Mouse (Mus musculus): ENCODE results near the gene Gm28305. TPM values are rescaled to one million over a fixed set of nuclear protein-coding genes. Genes with fewer than 3 reads are reported as not detected.
A peak's percentile ranks its signal among the peaks of the same experiment; 100 is the strongest.

The Gm28305 gene
- polyA plus RNA-seq, 1 experiment from 2014 or later, result not detected

- Histone ChIP-seq H3K4me2 (no peak overlapping the region), H3K9me3 (replicated peaks) (no peaks in the 10 kb centered on the region), H3K27ac (no peak overlapping the region), H3K36me3 (peaks cover 17% of the 10 kb centered on the region; the same call in 1 of the 2 replicates), H3K4me3 (no peak overlapping the region), H3K4me1 (replicated peaks) (0 out of 2 replicates have a peak, but pooled peaks cover 3% of the 10 kb centered on the region), H3K9ac (no peak overlapping the region), H3K27me3 (no peaks in the 10 kb centered on the region)
- 0 out of 2 replicates have a peak, but pooled peaks have one; percentile 43 for ATAC-seq (replicated peaks; ENCODE audit: insufficient number of reproducible peaks, insufficient read depth, low FRiP score, low read depth)
- whole genome bisulfite sequencing, result 52% methylated on average over 24 of the region's 24 CpGs
Observed at GRCm38 (mm10) chr9:104035261-104036015, 5.0 kb upstream of the Gm28305 start.

- H3K27ac ChIP-seq, result peak overlapping the region; percentile 10; the same call in 1 of the 2 replicates
- H3K4me3 ChIP-seq, result no peak overlapping the region
- H3K9me3 ChIP-seq (replicated peaks), result no peaks in the 10 kb centered on the region
- no peak overlapping the region for H3K4me2 ChIP-seq
- H3K36me3 ChIP-seq, result peaks cover 15% of the 10 kb centered on the region; the same call in 1 of the 2 replicates
- ATAC-seq (replicated peaks; ENCODE audit: insufficient number of reproducible peaks, insufficient read depth, low FRiP score, low read depth), result no peak
- no peaks in the 10 kb centered on the region for H3K27me3 ChIP-seq
- WGBS, result 74% methylated on average over 13 of the region's 13 CpGs
- no peak overlapping the region for H3K9ac ChIP-seq
- 0 out of 2 replicates have a peak, but pooled peaks cover 3% of the 10 kb centered on the region for H3K4me1 ChIP-seq (replicated peaks)
Observed at GRCm38 (mm10) chr9:104038266-104038665, 2.2 kb upstream of the Gm28305 start.

- H3K27me3 ChIP-seq, result no peaks in the 10 kb centered on the region
- no peak overlapping the region for H3K27ac ChIP-seq
- H3K4me1 ChIP-seq (replicated peaks), result 0 out of 2 replicates have a peak, but pooled peaks cover 3% of the 10 kb centered on the region
- H3K9ac ChIP-seq, result no peak overlapping the region
- no peak for ATAC-seq (replicated peaks; ENCODE audit: insufficient number of reproducible peaks, insufficient read depth, low FRiP score, low read depth)
- no peaks in the 10 kb centered on the region for H3K9me3 ChIP-seq (replicated peaks)
- 92% methylated on average over 21 of the region's 21 CpGs for WGBS
- no peak overlapping the region for H3K4me3 ChIP-seq
- no peak overlapping the region for H3K4me2 ChIP-seq
- H3K36me3 ChIP-seq, result peaks cover 15% of the 10 kb centered on the region; the same call in 1 of the 2 replicates
Observed at GRCm38 (mm10) chr9:104039031-104039695, 1.3 kb upstream of the Gm28305 start.

GRCm38 (mm10) chr9:104039742-104040141 is 720 bp upstream of the Gm28305 start:
- Histone ChIP-seq H3K4me1 (replicated peaks) (0 out of 2 replicates have a peak, but pooled peaks cover 3% of the 10 kb centered on the region), H3K4me3 (no peak overlapping the region), H3K9ac (no peak overlapping the region), H3K27me3 (no peaks in the 10 kb centered on the region), H3K27ac (no peak overlapping the region), H3K4me2 (no peak overlapping the region), H3K9me3 (replicated peaks) (no peaks in the 10 kb centered on the region), H3K36me3 (peaks cover 15% of the 10 kb centered on the region; the same call in 1 of the 2 replicates)
- ATAC-seq (replicated peaks; ENCODE audit: insufficient number of reproducible peaks, insufficient read depth, low FRiP score, low read depth), result no peak
- 81% methylated on average over 4 of the region's 4 CpGs for WGBS

- H3K36me3 ChIP-seq, result peaks cover 35% of the 10 kb centered on the region
Observed at GRCm38 (mm10) chr9:104043676-104044075, 3.2 kb downstream of the Gm28305 start.

GRCm38 (mm10) chr9:104051028-104051427 is 10.6 kb downstream of the Gm28305 start:
- Histone ChIP-seq H3K4me2 (no peak overlapping the region), H3K27ac (no peak overlapping the region), H3K27me3 (no peaks in the 10 kb centered on the region), H3K9me3 (replicated peaks) (no peaks in the 10 kb centered on the region), H3K36me3 (peaks cover 95% of the 10 kb centered on the region), H3K4me1 (replicated peaks) (no peaks in the 10 kb centered on the region), H3K9ac (no peak overlapping the region), H3K4me3 (no peak overlapping the region)
- no peak for ATAC-seq (replicated peaks; ENCODE audit: insufficient number of reproducible peaks, insufficient read depth, low FRiP score, low read depth)
- WGBS, result 95% methylated on average over 6 of the region's 6 CpGs

More at GRCm38 (mm10) chr9:104043676-104044075, 3.2 kb downstream of the Gm28305 start:
- Histone ChIP-seq H3K4me1 (replicated peaks) (no peaks in the 10 kb centered on the region), H3K27me3 (no peaks in the 10 kb centered on the region), H3K4me3 (no peak overlapping the region), H3K4me2 (no peak overlapping the region), H3K9me3 (replicated peaks) (no peaks in the 10 kb centered on the region), H3K27ac (no peak overlapping the region), H3K9ac (no peak overlapping the region)
- ATAC-seq (replicated peaks; ENCODE audit: insufficient number of reproducible peaks, insufficient read depth, low FRiP score, low read depth), result no peak
- WGBS, result 81% methylated on average over 4 of the region's 4 CpGs

- H3K27me3 ChIP-seq, result no peaks in the 10 kb centered on the region
- peaks cover 20% of the 10 kb centered on the region for H3K36me3 ChIP-seq
- peak within 1 kb of the TSS; percentile 78 for H3K27ac ChIP-seq
- H3K4me1 ChIP-seq (replicated peaks), result peaks cover 19% of the 10 kb centered on the region
- H3K4me3 ChIP-seq, result peak within 1 kb of the TSS; percentile 84
- under 1% methylated on average over 58 of the region's 59 CpGs for WGBS
- ATAC-seq (replicated peaks; ENCODE audit: insufficient number of reproducible peaks, insufficient read depth, low FRiP score, low read depth), result peak; percentile 76
- peak within 1 kb of the TSS; percentile 84 for H3K9ac ChIP-seq
- H3K4me2 ChIP-seq, result peak within 1 kb of the TSS; percentile 78
- no peaks in the 10 kb centered on the region for H3K9me3 ChIP-seq (replicated peaks)
Observed at GRCm38 (mm10) chr9:104062430-104063243, 22.2 kb downstream of the Gm28305 start, which contains the start of gene Uba5. Gene Uba5 (minus strand): TSS chr9:104063134.

- under 1% methylated on average over 27 of the region's 30 CpGs for WGBS
- Histone ChIP-seq H3K27ac (peak within 1 kb of the TSS; percentile 78), H3K9ac (peak within 1 kb of the TSS; percentile 84), H3K4me1 (replicated peaks) (peaks cover 19% of the 10 kb centered on the region), H3K27me3 (no peaks in the 10 kb centered on the region), H3K4me3 (peak within 1 kb of the TSS; percentile 84), H3K9me3 (replicated peaks) (no peaks in the 10 kb centered on the region), H3K36me3 (peaks cover 13% of the 10 kb centered on the region), H3K4me2 (peak within 1 kb of the TSS; percentile 78)
- peak; percentile 92 for ATAC-seq (replicated peaks; ENCODE audit: insufficient number of reproducible peaks, insufficient read depth, low FRiP score, low read depth)
Observed at GRCm38 (mm10) chr9:104063244-104063961, 22.9 kb downstream of the Gm28305 start, which contains the start of gene Acad11. Gene Acad11 (plus strand): TSS chr9:104063377.

GRCm38 (mm10) chr9:104064571-104064970 is 24.1 kb downstream of the Gm28305 start:
- Histone ChIP-seq H3K27me3 (no peaks in the 10 kb centered on the region), H3K36me3 (peaks cover 12% of the 10 kb centered on the region), H3K9ac (no peak overlapping the region), H3K4me2 (no peak overlapping the region), H3K9me3 (replicated peaks) (no peaks in the 10 kb centered on the region), H3K4me1 (replicated peaks) (peaks cover 19% of the 10 kb centered on the region), H3K27ac (no peak overlapping the region), H3K4me3 (no peak overlapping the region)
- 21% methylated on average over 1 of the region's 1 CpGs for WGBS
- no peak for ATAC-seq (replicated peaks; ENCODE audit: insufficient number of reproducible peaks, insufficient read depth, low FRiP score, low read depth)

- 37% methylated on average over 4 of the region's 4 CpGs for WGBS
- H3K9me3 ChIP-seq (replicated peaks), result no peaks in the 10 kb centered on the region
- H3K4me3 ChIP-seq, result no peak overlapping the region
- no peaks in the 10 kb centered on the region for H3K27me3 ChIP-seq
- ATAC-seq (replicated peaks; ENCODE audit: insufficient number of reproducible peaks, insufficient read depth, low FRiP score, low read depth), result no peak
- H3K27ac ChIP-seq, result no peak overlapping the region
- no peaks in the 10 kb centered on the region for H3K36me3 ChIP-seq
- no peaks in the 10 kb centered on the region for H3K4me1 ChIP-seq (replicated peaks)
- no peak overlapping the region for H3K4me2 ChIP-seq
- no peak overlapping the region for H3K9ac ChIP-seq
Observed at GRCm38 (mm10) chr9:104070241-104070640, 29.8 kb downstream of the Gm28305 start.

Data from heart, embryonic 15.5 days (tissue).